Mouse (Mus musculus) limb, embryonic 13.5 days (tissue): ENCODE data around the gene Olfr584. TPM values are rescaled to one million over a fixed set of nuclear protein-coding genes. Genes with fewer than 3 reads are reported as not detected.

Source experiments
- ATAC-seq: fragments of 200-750 bp; cut with Nextera tagmentation; 2 replicates; pipeline ENCODE4 v1.8.0; 2017; ENCODE audit warnings: low read depth, moderate number of reproducible peaks, moderate TSS enrichment; ENCODE audit not compliant: low FRiP score
- H3K27ac ChIP-seq: fragments of 300-500 bp; sonication (generic); 2 replicates; pipeline ENCODE4 v1.5.1; 2015; ENCODE audit warnings: inconsistent platforms, mild to moderate bottlenecking, moderate library complexity
- H3K27me3 ChIP-seq: fragments of 300-500 bp; sonication (generic); 2 replicates; pipeline ENCODE4 v1.6.1; 2015; ENCODE audit warnings: mild to moderate bottlenecking, inconsistent platforms
- H3K36me3 ChIP-seq: fragments of 300-500 bp; sonication (generic); 2 replicates; pipeline ENCODE4 v1.6.1; 2015; ENCODE audit warnings: inconsistent platforms, mild to moderate bottlenecking, moderate library complexity
- H3K4me1 ChIP-seq: fragments of 300-500 bp; sonication (generic); 2 replicates; pipeline ENCODE4 v1.6.1; 2015; ENCODE audit warnings: inconsistent platforms
- H3K4me2 ChIP-seq: fragments of 300-500 bp; sonication (generic); replicated peaks from 2 replicates; pipeline ENCODE4 v1.6.1; 2015; ENCODE audit warnings: inconsistent platforms, mild to moderate bottlenecking, moderate library complexity
- H3K4me3 ChIP-seq: fragments of 300-500 bp; sonication (generic); 2 replicates; pipeline ENCODE4 v1.5.1; 2015; ENCODE audit warnings: moderate library complexity, mild to moderate bottlenecking, inconsistent platforms
- H3K9ac ChIP-seq: fragments of 300-500 bp; sonication (generic); 2 replicates; pipeline ENCODE4 v1.6.1; 2015; ENCODE audit warnings: mild to moderate bottlenecking, inconsistent platforms
- H3K9me3 ChIP-seq: fragments of 300-500 bp; sonication (generic); 2 replicates; pipeline ENCODE4 v1.6.1; 2016; ENCODE audit warnings: inconsistent platforms
- WGBS: fragments of 180-500 bp; shearing (Covaris S2); methylation state at CpG from one replicate; pipeline ENCODE4 v1.1.7; 2015; 5-methylcytosine and 5-hydroxymethylcytosine counted together
- polyA plus RNA-seq: library from polyadenylated mRNA; unstranded; fragments of >200 nt; fragmentation: Nextera tagmentation; extraction: Ambion mirVana; gene quantifications from 2 replicates; pipeline ENCODE4 v1.2.1, GENCODE M21; 2015

The Olfr584 gene
- polyA plus RNA-seq = not detected in 2 replicates

DNA sequence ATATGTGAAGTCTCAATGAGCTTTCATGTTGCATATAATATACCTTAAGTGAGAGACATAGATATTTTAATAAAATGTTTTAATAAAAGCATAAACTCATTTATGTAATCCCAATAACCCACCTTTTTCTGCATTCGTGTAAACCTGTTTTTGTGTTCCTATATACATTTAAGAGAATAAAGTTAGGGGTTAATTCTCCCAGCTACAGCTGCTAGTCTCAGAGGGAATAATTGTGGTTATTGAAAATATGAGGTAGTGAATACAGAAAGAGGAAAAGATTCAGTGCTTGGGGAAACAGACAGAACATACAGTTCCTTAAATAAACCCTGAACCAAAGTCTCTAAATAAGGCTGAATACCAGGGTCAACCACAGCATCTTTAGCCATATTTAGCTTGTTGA lies at the start of gene Olfr584:
TSS of gene Olfr584 (plus strand) at position 301 of the 400 bp plus-strand sequence.
- Histone ChIP-seq H3K36me3 (no peaks in the 10 kb centered on the region), H3K27ac (no peak within 1 kb of the TSS), H3K9ac (no peak within 1 kb of the TSS), H3K4me2 (no peak within 1 kb of the TSS), H3K27me3 (no peaks in the 10 kb centered on the region), H3K4me3 (no peak within 1 kb of the TSS), H3K4me1 (no peaks in the 10 kb centered on the region), H3K9me3 (peaks cover 19% of the 10 kb centered on the region)
- WGBS = 71% methylated on average over 1 of the region's 1 CpGs
- ATAC-seq = no peak

DNA sequence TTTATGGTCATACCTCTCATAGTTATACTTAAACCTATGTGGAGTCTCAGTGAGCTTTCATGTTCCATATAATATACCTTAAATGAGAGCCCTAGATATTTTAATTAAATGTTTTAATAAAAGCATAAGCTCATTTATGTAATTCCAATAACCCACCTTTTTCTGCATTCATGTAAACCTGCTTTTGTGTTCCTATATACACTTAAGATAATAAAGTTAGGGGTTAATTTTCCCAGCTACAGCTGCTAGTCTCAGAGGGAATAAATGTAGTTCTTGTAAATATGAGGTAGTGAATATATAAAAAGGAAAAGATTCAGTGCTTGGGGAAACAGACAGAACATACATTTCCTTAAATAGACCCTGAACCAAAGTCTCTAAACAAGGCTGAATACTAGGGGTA lies 44.0 kb upstream of the Olfr584 start, which contains the start of gene Olfr582:
TSS of gene Olfr582 (plus strand) at position 301 of the 400 bp plus-strand sequence.
- no peak within 1 kb of the TSS for H3K4me3 ChIP-seq
- no peaks in the 10 kb centered on the region for H3K4me1 ChIP-seq
- H3K27me3 ChIP-seq = no peaks in the 10 kb centered on the region
- ATAC-seq = no peak
- H3K9me3 ChIP-seq = no peaks in the 10 kb centered on the region
- H3K36me3 ChIP-seq = no peaks in the 10 kb centered on the region
- no peak within 1 kb of the TSS for H3K9ac ChIP-seq
- no peak within 1 kb of the TSS for H3K27ac ChIP-seq
- no peak within 1 kb of the TSS for H3K4me2 ChIP-seq

DNA sequence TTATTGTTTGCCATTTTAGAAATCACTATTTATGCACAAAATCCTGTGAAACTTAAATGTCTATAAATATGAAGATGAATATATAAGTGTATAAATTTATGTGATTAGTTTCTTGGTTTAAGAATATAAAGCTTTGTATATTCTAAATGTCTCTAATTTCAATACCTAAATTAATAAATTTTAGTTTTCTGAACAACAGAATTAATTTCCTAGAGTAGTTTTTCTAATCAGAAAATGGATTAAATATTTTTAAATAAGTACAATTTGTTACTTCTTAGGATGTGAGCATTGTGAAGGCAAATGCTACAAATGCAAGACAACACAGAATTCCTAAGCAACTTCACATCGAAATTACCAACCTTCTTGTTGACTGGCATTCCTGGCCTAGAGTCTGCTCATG lies 30.7 kb upstream of the Olfr584 start, which contains the start of gene Olfr583:
TSS of gene Olfr583 (plus strand) at position 301 of the 400 bp plus-strand sequence.
- H3K9me3 ChIP-seq = no peaks in the 10 kb centered on the region
- H3K36me3 ChIP-seq = no peaks in the 10 kb centered on the region
- no peak within 1 kb of the TSS for H3K4me3 ChIP-seq
- no peak for ATAC-seq
- no peak within 1 kb of the TSS for H3K27ac ChIP-seq
- H3K9ac ChIP-seq = no peak within 1 kb of the TSS
- H3K27me3 ChIP-seq = no peaks in the 10 kb centered on the region
- no peaks in the 10 kb centered on the region for H3K4me1 ChIP-seq
- H3K4me2 ChIP-seq = no peak within 1 kb of the TSS
- WGBS = 87% methylated on average over 1 of the region's 1 CpGs

DNA sequence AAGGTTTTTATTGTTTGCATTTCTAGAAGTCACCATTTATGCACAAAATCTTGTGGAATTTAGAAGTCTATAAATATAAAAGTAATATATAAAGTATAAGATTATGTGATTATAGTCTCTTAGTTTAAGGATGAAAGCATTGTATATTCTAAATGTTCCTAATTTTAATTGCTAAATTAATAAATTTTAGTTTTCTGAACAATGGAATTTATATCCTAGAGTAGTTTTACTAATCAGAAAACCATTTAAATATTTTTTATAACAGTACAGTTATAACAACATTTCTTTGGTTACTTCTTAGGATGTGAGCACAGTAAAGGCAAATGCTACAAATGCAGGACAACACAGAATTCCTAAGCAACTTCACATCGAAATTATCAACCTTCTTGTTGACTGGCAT lies 15.7 kb downstream of the Olfr584 start, which contains the start of gene Olfr585:
TSS of gene Olfr585 (plus strand) at position 301 of the 400 bp plus-strand sequence.
- H3K27ac ChIP-seq = no peak within 1 kb of the TSS
- H3K4me1 ChIP-seq = no peaks in the 10 kb centered on the region
- no peaks in the 10 kb centered on the region for H3K27me3 ChIP-seq
- no peaks in the 10 kb centered on the region for H3K36me3 ChIP-seq
- H3K9me3 ChIP-seq = no peaks in the 10 kb centered on the region
- 85% methylated on average over 1 of the region's 1 CpGs for WGBS
- H3K9ac ChIP-seq = no peak within 1 kb of the TSS
- H3K4me3 ChIP-seq = no peak within 1 kb of the TSS
- ATAC-seq = no peak
- H3K4me2 ChIP-seq = no peak within 1 kb of the TSS

DNA sequence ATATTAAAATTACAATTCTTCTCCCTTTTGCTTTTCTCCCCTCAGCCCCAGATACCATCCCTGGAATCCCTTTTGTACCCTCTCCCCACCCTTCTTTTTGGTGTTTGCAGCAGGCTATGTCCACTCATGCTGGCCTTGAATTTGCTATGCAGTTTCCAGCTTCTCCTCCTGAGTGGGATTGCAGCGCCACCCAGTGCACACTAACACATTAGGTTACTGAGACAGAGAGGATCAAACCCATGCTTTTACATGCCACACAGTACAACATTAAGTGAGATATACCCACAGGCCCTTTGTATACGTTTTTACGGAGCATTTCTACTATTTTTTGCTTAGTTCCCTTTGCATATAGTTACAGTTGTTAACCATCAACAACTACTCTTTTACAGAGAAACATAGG lies 37.7 kb downstream of the Olfr584 start:
- Histone ChIP-seq H3K27me3 (no peaks in the 10 kb centered on the region), H3K4me3 (no peak overlapping the region), H3K36me3 (no peaks in the 10 kb centered on the region), H3K9me3 (no peaks in the 10 kb centered on the region), H3K9ac (no peak overlapping the region), H3K27ac (no peak overlapping the region), H3K4me1 (no peaks in the 10 kb centered on the region), H3K4me2 (no peak overlapping the region)
- WGBS = 41% methylated on average over 3 of the region's 3 CpGs
- no peak for ATAC-seq

DNA sequence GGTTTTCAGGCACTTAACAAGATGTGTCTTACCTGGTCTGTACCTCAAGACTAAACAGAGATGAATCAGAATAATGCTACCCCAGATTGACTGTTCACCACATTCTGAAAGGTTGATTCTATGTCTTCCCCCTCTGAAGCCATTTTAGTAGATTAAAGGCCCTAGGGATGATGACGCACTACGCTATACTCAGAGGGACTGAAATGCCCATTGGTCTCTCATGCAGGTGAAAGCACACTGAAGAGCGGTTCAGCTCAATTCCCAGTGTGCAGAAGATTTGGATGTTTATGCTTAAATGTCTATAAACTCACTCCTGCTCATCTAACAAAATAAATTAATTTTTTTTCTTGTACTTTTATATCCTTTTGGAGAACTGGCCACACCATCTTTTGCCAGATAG lies 43.9 kb downstream of the Olfr584 start, which contains the start of gene Olfr586:
TSS of gene Olfr586 (minus strand) at position 101 of the 400 bp plus-strand sequence.
- H3K27ac ChIP-seq = no peak within 1 kb of the TSS
- no peaks in the 10 kb centered on the region for H3K4me1 ChIP-seq
- ATAC-seq = no peak
- H3K9me3 ChIP-seq = no peaks in the 10 kb centered on the region
- WGBS = 93% methylated on average over 3 of the region's 3 CpGs
- H3K36me3 ChIP-seq = no peaks in the 10 kb centered on the region
- no peak within 1 kb of the TSS for H3K4me3 ChIP-seq
- no peaks in the 10 kb centered on the region for H3K27me3 ChIP-seq
- H3K9ac ChIP-seq = no peak within 1 kb of the TSS
- no peak within 1 kb of the TSS for H3K4me2 ChIP-seq

Other genes starting within 250 kb of the Olfr584 start
- not detected in 2 replicates for gene Olfr566, start 223.1 kb upstream of the Olfr584 start, polyA plus RNA-seq
- gene Olfr568, start 204.8 kb upstream of the Olfr584 start, polyA plus RNA-seq = not detected in 2 replicates
- not detected in 2 replicates for gene Olfr569, start 191.0 kb upstream of the Olfr584 start, polyA plus RNA-seq
- gene Olfr570, start 187.3 kb upstream of the Olfr584 start, polyA plus RNA-seq = not detected in 2 replicates
- not detected in 2 replicates for gene Olfr571, start 164.3 kb upstream of the Olfr584 start, polyA plus RNA-seq
- gene Olfr572, start 157.5 kb upstream of the Olfr584 start, polyA plus RNA-seq = not detected in 2 replicates
- not detected in 2 replicates for gene Olfr573-ps1, start 139.3 kb upstream of the Olfr584 start, polyA plus RNA-seq
- not detected in 2 replicates for gene Olfr574, start 133.4 kb upstream of the Olfr584 start, polyA plus RNA-seq
- gene Olfr575, start 123.1 kb upstream of the Olfr584 start, polyA plus RNA-seq = not detected in 2 replicates
- gene Olfr576, start 119.2 kb upstream of the Olfr584 start, polyA plus RNA-seq = not detected in 2 replicates
- gene Olfr577, start 105.9 kb upstream of the Olfr584 start, polyA plus RNA-seq = not detected in 2 replicates
- not detected in 2 replicates for gene Olfr578, start 92.6 kb upstream of the Olfr584 start, polyA plus RNA-seq
- not detected in 2 replicates for gene Olfr582, start 43.9 kb upstream of the Olfr584 start, polyA plus RNA-seq
- gene Olfr583, start 30.6 kb upstream of the Olfr584 start, polyA plus RNA-seq = not detected in 2 replicates
- not detected in 2 replicates for gene Olfr585, start 15.8 kb downstream of the Olfr584 start, polyA plus RNA-seq
- gene Olfr586, start 43.8 kb downstream of the Olfr584 start, polyA plus RNA-seq = not detected in 2 replicates
- gene Olfr588-ps1, start 59.0 kb downstream of the Olfr584 start, polyA plus RNA-seq = not detected in 2 replicates
- gene Olfr589, start 74.5 kb downstream of the Olfr584 start, polyA plus RNA-seq = not detected in 2 replicates
- gene Olfr591, start 96.5 kb downstream of the Olfr584 start, polyA plus RNA-seq = not detected in 2 replicates
- gene Olfr592, start 102.9 kb downstream of the Olfr584 start, polyA plus RNA-seq = not detected in 2 replicates
- not detected in 2 replicates for gene Olfr593, start 130.0 kb downstream of the Olfr584 start, polyA plus RNA-seq
- gene Olfr594, start 135.1 kb downstream of the Olfr584 start, polyA plus RNA-seq = not detected in 2 replicates
- gene Usp17ld, start 170.6 kb downstream of the Olfr584 start, polyA plus RNA-seq = not detected in 2 replicates
- gene Olfr596, start 223.8 kb downstream of the Olfr584 start, polyA plus RNA-seq = not detected in 2 replicates
- gene Olfr597, start 234.4 kb downstream of the Olfr584 start, polyA plus RNA-seq = not detected in 2 replicates
- not detected in 2 replicates for gene Olfr598, start 241.7 kb downstream of the Olfr584 start, polyA plus RNA-seq